Mouse (Mus musculus) liver, postnatal 0 days (tissue): ENCODE results near the gene Mlxipl.

Source experiments
- CTCF ChIP-seq: sonication (generic); IDR thresholded peaks from 2 replicates; pipeline ENCODE4 v1.5.1; 2016; ENCODE audit warnings: antibody characterized with exemption, low read depth
- EP300 ChIP-seq: IDR thresholded peaks from 2 replicates; pipeline ENCODE4 v1.6.1; 2016; ENCODE audit warnings: antibody characterized with exemption, low read depth, mild to moderate bottlenecking

- no peak for TF ChIP-seq CTCF
- TF ChIP-seq EP300: no peak
Observed at GRCm38 (mm10) chr5:135113782-135114181, 24.1 kb downstream of the Mlxipl start.
